Mouse (Mus musculus): ENCODE measurements at regions not wholly inside any gene's neighbourhood (a gene's known extent, or its start where the extent isn't known, plus 50 kb on each side); places are given as distances from the start of the nearest gene placed in this dataset.

GRCm38 (mm10) chr9:84863431-84863830 lies 449.1 kb upstream of the Gm11114 start:
- TF ChIP-seq CTCF (IDR thresholded peaks at IDR 0.05; ENCODE audit: insufficient read depth, low read length) (no peak), POLR2A (IDR thresholded peaks at IDR 0.05; ENCODE audit: borderline replicate concordance, extremely low read depth, low read depth, low read length) (no peak)
